Mouse (Mus musculus): Measurements from ENCODE around the gene Plscr2.
"Not testable (repeated sequence)": the region's sequence is repeated elsewhere in the genome, so short reads cannot be mapped to it uniquely, and the experiment has no call there.

The Plscr2 gene

GRCm38 (mm10) chr9:92325936-92326335, 50.5 kb downstream of the Plscr2 start:
- CTCF ChIA-PET, POLR2A ChIA-PET: not testable (repeated sequence)

GRCm38 (mm10) chr9:92326813-92327212, 51.4 kb downstream of the Plscr2 start:
- ChIA-PET CTCF (no interaction called here), POLR2A (no interaction called here)

- POLR2A ChIA-PET: interaction anchor here in 1 of 4 experiments (1.3 kb wide), 1 partner anchor 10 kb away, joined by 3 read pairs; no protein-coding TSS in a partner anchor
- CTCF ChIA-PET: no interaction called here
Measured at GRCm38 (mm10) chr9:92331383-92331782, 56.0 kb downstream of the Plscr2 start.

- ChIA-PET POLR2A (no interaction called here), CTCF (no interaction called here)
Measured at GRCm38 (mm10) chr9:92334845-92335244, 59.4 kb downstream of the Plscr2 start.

- CTCF ChIA-PET: no interaction called here
Measured at GRCm38 (mm10) chr9:92335277-92335818, 59.9 kb downstream of the Plscr2 start.

GRCm38 (mm10) chr9:92337063-92337462, 61.7 kb downstream of the Plscr2 start:
- POLR2A ChIA-PET: interaction anchor here in 1 of 4 experiments (0.6 kb wide), 1 partner anchor 331 kb away, joined by 4 read pairs; no protein-coding TSS in a partner anchor
- CTCF ChIA-PET: no interaction called here

More at GRCm38 (mm10) chr9:92335277-92335818, 59.9 kb downstream of the Plscr2 start:
- POLR2A ChIA-PET: interaction anchor here in 2 of 4 experiments (0.6 to 0.8 kb wide), 2 partner anchors 18 to 42 kb away, joined by 3 read pairs; no protein-coding TSS in a partner anchor

- ChIA-PET POLR2A (interaction anchor here in 1 of 4 experiments (0.6 kb wide), 1 partner anchor 332 kb away, joined by 4 read pairs; no protein-coding TSS in a partner anchor), CTCF (no interaction called here)
Measured at GRCm38 (mm10) chr9:92337661-92338060, 62.3 kb downstream of the Plscr2 start.

- POLR2A ChIA-PET: interaction anchor here in 1 of 4 experiments (0.6 kb wide), 1 partner anchor 23 kb away, joined by 3 read pairs; no protein-coding TSS in a partner anchor
- CTCF ChIA-PET: no interaction called here
Measured at GRCm38 (mm10) chr9:92338954-92339353, 63.6 kb downstream of the Plscr2 start.
